Mouse (Mus musculus): Measurements from ENCODE around the gene Copg2.

Gene Copg2

DNA sequence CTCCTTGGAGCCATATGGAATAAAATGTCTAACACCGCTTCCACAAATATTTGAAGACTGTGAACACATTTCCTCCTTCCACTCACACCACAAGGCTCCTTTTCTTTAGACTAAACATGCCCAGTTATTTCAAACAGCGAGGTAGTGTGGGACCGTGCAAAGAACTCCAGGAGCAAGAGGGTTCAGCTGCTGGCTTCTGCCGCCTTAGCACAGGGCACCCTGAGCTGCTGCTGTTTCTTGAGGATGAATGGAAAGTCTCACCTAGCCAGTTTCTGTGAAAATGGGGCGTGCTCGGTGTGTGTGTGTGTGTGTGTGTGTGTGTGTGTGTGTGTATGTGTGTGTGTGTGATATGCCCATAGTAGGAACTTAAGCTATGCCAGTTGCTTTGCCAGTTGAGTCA, 162.1 kb downstream of the Copg2 start:
- no peak for DNase-seq (ENCODE audit: low spot score)

DNA sequence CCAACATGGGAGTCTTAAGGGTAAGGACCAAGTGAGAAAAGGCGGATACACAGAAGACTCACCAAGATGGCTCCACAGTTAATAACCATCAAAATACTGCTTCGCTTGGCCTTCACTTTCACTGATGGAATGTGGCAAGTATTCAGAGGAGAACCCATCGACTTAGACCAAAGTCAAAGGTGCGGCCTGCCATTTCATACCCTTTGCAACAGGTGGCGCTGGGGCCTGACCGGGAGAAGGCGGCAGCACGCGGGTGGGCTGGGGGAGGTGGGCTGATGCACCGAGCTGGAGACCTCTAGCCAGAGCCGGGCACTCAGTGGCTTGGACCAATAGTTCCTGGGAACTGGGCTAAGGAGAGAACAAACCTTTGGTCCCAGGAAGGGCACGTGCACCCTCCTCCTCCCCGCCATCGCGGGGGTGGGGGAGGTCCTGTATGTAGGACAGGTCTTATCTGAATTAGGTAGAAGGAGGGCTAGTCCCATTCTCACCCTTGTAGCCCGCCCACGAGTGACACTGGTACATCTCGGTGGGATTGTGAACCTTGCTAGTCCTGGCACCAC, 163.9 kb downstream of the Copg2 start:
- DNase-seq (ENCODE audit: low spot score), result no peak

GRCm38 (mm10) chr6:30730301-30730971, 166.2 kb downstream of the Copg2 start:
- DNase-seq (ENCODE audit: low spot score), result no peak

DNA sequence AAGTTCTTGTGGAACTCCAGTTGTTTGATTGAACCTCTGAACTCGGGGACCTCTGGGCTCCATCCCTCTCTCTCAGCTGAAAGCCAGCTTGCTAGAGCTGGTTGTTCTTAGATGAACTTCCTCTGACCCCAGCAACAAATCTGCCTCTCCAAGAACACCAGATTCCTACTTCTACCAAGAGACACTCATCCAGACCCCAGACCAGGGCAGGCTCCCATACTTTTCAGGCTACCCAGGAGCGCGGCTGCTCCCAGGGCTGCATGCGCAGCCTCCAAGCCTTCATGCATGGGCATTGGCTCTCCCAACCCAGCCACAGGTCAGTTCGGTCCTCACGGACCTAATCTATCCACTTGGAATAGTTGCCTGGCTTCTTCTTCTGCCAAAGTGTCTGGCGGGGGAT, 173.3 kb downstream of the Copg2 start, which contains the start of gene Mest:
Gene Mest (plus strand): TSS at position 217 of the 400 bp plus-strand sequence.
- no peak for DNase-seq (ENCODE audit: low spot score)

DNA sequence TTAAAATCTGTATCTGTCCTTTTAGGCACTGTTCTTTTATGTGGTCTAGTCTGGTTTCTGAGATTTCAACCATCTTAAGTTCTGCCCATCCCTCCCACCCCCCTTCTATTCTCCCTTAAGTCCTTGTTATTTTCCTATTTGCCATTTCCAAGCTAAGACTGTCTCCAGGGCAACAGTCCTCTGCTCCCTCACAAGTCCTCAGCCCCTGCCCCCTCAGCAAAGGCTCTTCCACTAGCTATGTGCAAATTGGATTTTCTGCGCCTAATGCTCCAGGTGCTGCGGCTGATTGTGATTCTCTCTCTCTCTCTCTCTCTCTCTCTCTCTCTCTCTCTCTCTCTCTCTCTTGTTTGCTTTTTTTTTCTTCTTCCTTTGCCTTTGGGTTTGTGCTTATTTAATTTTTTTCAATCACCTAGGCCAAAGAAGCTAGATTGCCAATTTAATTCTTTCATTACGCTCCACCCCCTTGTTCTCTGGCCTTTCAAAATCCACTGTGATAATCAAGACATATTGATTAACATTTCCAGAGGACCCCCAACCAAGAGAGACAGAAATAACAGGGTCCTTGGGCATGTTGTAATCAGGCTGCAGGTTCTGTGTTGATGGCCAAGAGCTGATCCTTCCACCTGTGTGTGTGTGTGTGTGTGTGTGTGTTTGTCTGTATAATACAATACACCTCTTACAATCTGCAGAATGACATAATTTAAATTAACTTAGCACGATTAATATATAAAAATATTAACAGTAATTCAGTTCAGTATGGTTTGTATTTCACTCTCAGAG, 174.0 kb downstream of the Copg2 start:
- DNase-seq (ENCODE audit: low spot score), result no peak

GRCm38 (mm10) chr6:30716796-30717195, 179.8 kb downstream of the Copg2 start:
- DNase-seq (ENCODE audit: low spot score), result no peak

DNA sequence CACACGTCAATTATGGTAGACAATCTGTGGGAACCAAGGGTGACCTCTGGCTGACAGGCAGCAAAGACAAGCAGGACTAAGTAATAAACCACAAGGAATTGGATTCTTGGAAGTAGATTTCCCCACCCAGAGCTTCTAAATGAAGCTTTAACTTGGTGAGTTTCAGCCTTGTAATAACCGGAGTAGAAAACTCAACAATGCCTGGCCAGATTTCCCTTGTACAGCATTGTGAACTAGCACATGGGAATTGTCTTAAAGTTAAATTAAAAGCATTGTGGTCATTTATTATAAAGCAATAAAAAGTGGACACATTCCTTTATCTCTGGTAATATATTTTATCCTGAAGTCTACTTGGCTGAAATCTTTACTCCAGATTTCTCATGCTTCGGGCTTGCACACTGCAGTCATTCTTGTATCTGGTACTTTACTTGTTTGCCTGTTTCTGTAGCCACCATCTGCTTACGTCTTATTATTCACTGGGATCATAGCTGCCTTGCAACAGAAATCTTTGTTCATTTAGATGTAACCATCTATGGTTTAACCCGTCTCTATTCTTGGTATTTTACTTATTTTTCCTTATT, 181.6 kb downstream of the Copg2 start:
- no peak for DNase-seq (ENCODE audit: low spot score)

- no peak for DNase-seq (ENCODE audit: low spot score)
Measured at GRCm38 (mm10) chr6:30713896-30714295, 182.7 kb downstream of the Copg2 start.

DNA sequence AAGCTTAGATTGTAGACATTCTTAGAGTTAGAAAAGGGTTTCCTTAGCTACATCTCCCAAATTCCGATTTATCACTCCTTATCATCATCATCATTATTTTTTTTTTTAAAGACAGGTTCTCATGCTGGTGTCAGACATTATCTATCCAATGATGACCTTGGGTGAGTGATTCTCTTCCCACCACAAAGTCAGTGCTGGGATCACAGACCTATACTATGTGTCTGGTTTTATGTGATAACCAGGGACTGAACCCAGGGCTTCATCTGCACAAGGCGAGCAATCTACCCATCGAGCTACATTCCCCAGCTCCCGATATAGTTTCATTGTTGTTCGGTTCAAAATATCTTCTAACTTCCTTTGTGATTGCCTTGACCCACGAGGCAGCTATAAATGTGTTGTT, 183.1 kb downstream of the Copg2 start:
- DNase-seq (ENCODE audit: low spot score), result no peak

- DNase-seq (ENCODE audit: low spot score), result no peak
Measured at GRCm38 (mm10) chr6:30712484-30712883, 184.1 kb downstream of the Copg2 start.

- DNase-seq (ENCODE audit: low spot score), result no peak
Measured at GRCm38 (mm10) chr6:30711365-30711763, 185.2 kb downstream of the Copg2 start.

DNA sequence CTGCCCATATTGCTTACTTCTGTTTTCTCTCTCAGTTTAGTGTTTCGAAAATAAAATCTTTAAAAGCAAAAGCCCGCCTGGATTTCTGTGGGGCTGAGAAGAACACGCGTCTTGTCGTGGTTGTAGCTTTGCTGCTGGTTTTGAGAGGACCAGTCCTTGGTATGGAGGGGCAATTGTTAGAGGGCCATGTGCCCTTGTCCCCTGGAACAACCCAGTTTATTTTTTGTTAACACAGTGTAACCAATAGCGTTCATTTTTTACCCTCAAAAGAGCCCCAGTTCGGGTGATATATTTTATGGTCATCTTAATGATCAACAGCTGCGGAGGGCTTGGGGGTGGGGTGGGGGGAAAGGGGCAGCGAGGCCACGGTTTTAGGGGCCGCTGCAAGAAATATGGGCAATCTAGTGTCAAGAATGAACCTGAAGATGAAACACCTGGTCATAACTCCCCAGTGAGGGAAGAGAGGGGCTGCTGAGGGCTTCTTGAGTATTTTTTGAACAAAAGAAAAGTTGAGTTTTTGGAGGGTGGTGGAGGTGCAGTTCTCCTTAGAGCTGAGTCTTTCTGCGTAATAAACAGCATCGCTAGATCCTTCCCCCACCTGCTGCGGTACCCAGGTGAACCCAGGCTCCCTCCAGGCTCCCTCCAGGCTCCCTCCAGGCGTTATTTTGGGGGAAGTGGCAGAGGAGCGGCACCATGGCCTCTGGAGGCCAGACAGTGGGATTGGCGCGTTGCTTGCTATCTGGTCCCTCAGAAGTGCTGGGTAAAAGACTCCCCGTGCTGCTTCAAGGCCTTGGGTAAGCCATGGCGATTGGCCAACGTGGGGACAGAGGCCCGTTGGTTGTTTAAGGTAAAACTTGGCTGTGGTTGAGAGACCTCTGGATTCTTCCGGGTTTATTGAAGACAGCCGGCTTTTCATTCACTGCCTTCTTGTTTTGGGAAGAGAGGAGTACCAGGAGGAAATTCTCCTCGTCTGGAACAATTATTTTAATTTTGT, 185.9 kb downstream of the Copg2 start:
- no peak for DNase-seq (ENCODE audit: low spot score)

GRCm38 (mm10) chr6:30709115-30709514, 187.5 kb downstream of the Copg2 start:
- DNase-seq (ENCODE audit: low spot score), result no peak

- DNase-seq (ENCODE audit: low spot score), result no peak
Measured at GRCm38 (mm10) chr6:30703977-30704602, 192.5 kb downstream of the Copg2 start.

GRCm38 (mm10) chr6:30703476-30703875, 193.1 kb downstream of the Copg2 start:
- no peak for DNase-seq (ENCODE audit: low spot score)

DNA sequence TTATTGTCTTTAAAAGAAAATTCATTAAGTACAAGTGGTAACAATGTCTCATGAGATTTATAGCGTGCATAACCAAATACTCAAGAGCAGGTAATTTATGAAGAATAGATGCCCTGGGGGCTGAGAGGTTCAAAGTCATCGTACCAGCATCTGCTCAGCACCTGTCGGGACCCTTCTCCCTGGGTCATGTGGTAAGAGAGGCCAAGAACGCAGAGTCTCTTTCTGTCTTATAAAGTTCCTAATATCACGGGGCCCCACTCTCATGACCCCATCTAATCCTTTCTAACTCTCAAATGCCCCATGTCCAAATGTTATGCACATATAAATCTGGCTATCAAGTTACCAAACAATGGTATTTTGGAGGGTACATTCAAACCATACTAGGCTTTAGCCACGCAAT, 193.7 kb downstream of the Copg2 start:
- no peak for DNase-seq (ENCODE audit: low spot score)

DNA sequence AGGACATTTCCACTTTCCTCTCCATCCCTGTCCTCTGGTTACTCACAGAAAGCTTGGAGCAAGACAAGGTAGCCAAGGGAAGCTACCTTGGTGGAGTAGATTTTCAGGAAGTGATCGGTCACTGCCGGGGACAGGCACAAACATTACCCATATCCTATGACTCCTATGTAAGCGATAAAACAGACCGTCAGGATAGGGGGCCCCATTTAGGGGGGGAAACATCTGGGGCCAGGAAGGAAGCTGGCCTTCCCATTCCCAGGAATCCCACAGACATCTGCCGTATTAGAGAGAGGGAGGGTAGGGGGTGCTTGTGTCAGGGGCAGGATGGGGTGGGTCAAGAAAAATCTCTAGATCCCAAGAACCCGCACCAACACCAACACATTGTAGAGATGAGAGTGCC, 196.4 kb downstream of the Copg2 start:
- no peak for DNase-seq (ENCODE audit: low spot score)

DNA sequence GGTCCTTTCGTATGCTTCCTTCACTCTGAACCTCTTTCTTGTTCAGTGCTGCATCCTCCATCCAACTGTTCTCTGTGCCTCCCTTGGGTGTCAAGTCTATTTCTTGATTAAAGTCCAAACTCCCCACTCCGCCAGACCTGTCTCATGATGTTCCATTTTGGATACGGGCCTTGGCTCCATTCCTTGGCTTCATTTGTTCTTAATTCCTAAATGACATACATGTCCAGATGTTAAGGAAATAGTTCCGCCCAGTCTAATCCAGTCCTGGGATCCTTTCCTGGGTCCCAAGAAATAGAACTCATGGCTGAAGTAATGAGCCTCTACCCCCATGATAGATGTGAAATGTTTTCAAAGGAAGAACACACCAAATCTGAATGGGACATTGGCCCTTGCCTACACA, 198.6 kb downstream of the Copg2 start:
- DNase-seq (ENCODE audit: low spot score), result no peak
